Mouse (Mus musculus) CH12.LX (cell line): ENCODE data around the gene Gm44965. TPM values are rescaled to one million over a fixed set of nuclear protein-coding genes. Genes with fewer than 3 reads are reported as not detected.
A peak's percentile ranks its signal among the peaks of the same experiment; 100 is the strongest.

Experiments used
- DNase-seq: peaks from one replicate; pipeline ENCODE4 v3.0.0-alpha.2; 2013; ENCODE audit errors: extremely low read depth
- H3K27ac ChIP-seq: 2 replicates; pipeline ENCODE4 v1.5.1; 2012; ENCODE audit warnings: low read depth, mild to moderate bottlenecking, control low read depth, moderate library complexity; ENCODE audit not compliant: insufficient read depth
- H3K27me3 ChIP-seq: replicated peaks from 2 replicates; pipeline ENCODE3; 2012; ENCODE audit warnings: inconsistent platforms
- H3K36me3 ChIP-seq, 2 experiments: replicated peaks in 1 of 2; 2 replicates each; pipeline versions ENCODE3 to v1.6.1; 2012; ENCODE audit warnings: inconsistent platforms in 1 of 2, low read length in 1 of 2, mild to moderate bottlenecking in 1 of 2, mixed read lengths in 1 of 2, moderate library complexity in 1 of 2; ENCODE audit not compliant: control insufficient read depth in 1 of 2, insufficient read depth in 1 of 2
- H3K4me1 ChIP-seq, 2 experiments: 2 replicates each; pipeline ENCODE4 v1.6.1; 2012; ENCODE audit warnings: inconsistent platforms in 1 of 2, moderate library complexity in 1 of 2; ENCODE audit not compliant: insufficient read depth in 2 of 2, control insufficient read depth in 1 of 2
- H3K4me2 ChIP-seq: 2 replicates; pipeline ENCODE4 v1.6.1; 2012; ENCODE audit warnings: low read depth, mild to moderate bottlenecking, control low read depth; ENCODE audit not compliant: poor library complexity, insufficient read depth, severe bottlenecking
- H3K4me3 ChIP-seq, 3 experiments: fragments of 150-350 bp in 1 of 3; sonication (generic) in 1 of 3; replicated peaks in 1 of 3; 2 replicates each; pipeline versions ENCODE3 to v1.5.1; 2011 to 2012; ENCODE audit warnings: low read depth in 2 of 3, low read length in 2 of 3, mild to moderate bottlenecking in 2 of 3, moderate library complexity in 2 of 3, control low read depth in 1 of 3, improper control_type of control experiment in 1 of 3, inconsistent platforms in 1 of 3, mixed read lengths in 1 of 3; ENCODE audit not compliant: poor library complexity in 1 of 3
- H3K79me2 ChIP-seq: replicated peaks from 2 replicates; pipeline ENCODE4 v1.6.1; 2012; ENCODE audit warnings: mild to moderate bottlenecking, moderate library complexity; ENCODE audit not compliant: control insufficient read depth, poor library complexity, insufficient read depth, severe bottlenecking; ENCODE audit errors: extremely low read depth
- H3K9ac ChIP-seq: 2 replicates; pipeline ENCODE4 v1.6.1; 2012; ENCODE audit warnings: low read depth, mild to moderate bottlenecking, control low read depth, moderate library complexity; ENCODE audit not compliant: insufficient read depth
- H3K9me3 ChIP-seq: replicated peaks from 2 replicates; pipeline ENCODE3; 2012; ENCODE audit warnings: low read length, inconsistent platforms, mixed read lengths
- BHLHE40 ChIP-seq: IDR thresholded peaks from 2 replicates; pipeline ENCODE4 v1.6.1; 2011; ENCODE audit warnings: mild to moderate bottlenecking, low read depth, low read length, improper control_type of control experiment
- CHD2 ChIP-seq: IDR thresholded peaks from 2 replicates; pipeline ENCODE4 v1.6.1; 2011; ENCODE audit warnings: low read length, improper control_type of control experiment
- CTCF ChIP-seq, 2 experiments: IDR thresholded peaks in 1 of 2; conservative IDR thresholded peaks in 1 of 2; 2 replicates each; pipeline ENCODE4 v1.5.1; 2011 to 2012; ENCODE audit warnings: low read depth in 2 of 2, low read length in 2 of 2, improper control_type of control experiment in 1 of 2, inconsistent platforms in 1 of 2, mild to moderate bottlenecking in 1 of 2, moderate library complexity in 1 of 2
- ETS1 ChIP-seq: conservative IDR thresholded peaks from 2 replicates; pipeline ENCODE4 v1.6.1; 2012; ENCODE audit warnings: low read depth, mild to moderate bottlenecking, inconsistent platforms, low read length, improper control_type of control experiment, moderate library complexity
- HCFC1 ChIP-seq: IDR thresholded peaks from 2 replicates; pipeline ENCODE4 v1.6.1; 2012; ENCODE audit warnings: low read depth, mild to moderate bottlenecking, inconsistent platforms, low read length, improper control_type of control experiment
- JUND ChIP-seq: conservative IDR thresholded peaks from 2 replicates; pipeline ENCODE4 v1.6.1; 2011; ENCODE audit warnings: low read depth, low read length, improper control_type of control experiment
- MAFK ChIP-seq: IDR thresholded peaks from 2 replicates; pipeline ENCODE4 v1.6.1; 2011; ENCODE audit warnings: low read length, improper control_type of control experiment; ENCODE audit not compliant: insufficient replicate concordance
- MAZ ChIP-seq: IDR thresholded peaks from 2 replicates; pipeline ENCODE4 v1.6.1; 2012; ENCODE audit warnings: low read depth, mild to moderate bottlenecking, inconsistent platforms, low read length, improper control_type of control experiment, moderate library complexity
- MXI1 ChIP-seq: IDR thresholded peaks from 2 replicates; pipeline ENCODE4 v1.6.1; 2011; ENCODE audit warnings: mild to moderate bottlenecking, low read depth, low read length, improper control_type of control experiment
- SIN3A ChIP-seq: IDR thresholded peaks from 2 replicates; pipeline ENCODE4 v1.6.1; 2012; ENCODE audit warnings: low read length, improper control_type of control experiment, inconsistent platforms
- SMC3 ChIP-seq: IDR thresholded peaks from 2 replicates; pipeline ENCODE4 v1.6.1; 2011; ENCODE audit warnings: low read depth, low read length, improper control_type of control experiment
- USF2 ChIP-seq: conservative IDR thresholded peaks from 2 replicates; pipeline ENCODE4 v1.6.1; 2011; ENCODE audit warnings: low read depth, low read length, improper control_type of control experiment
- ZMIZ1 ChIP-seq: IDR thresholded peaks from 2 replicates; pipeline ENCODE4 v1.6.1; 2012; ENCODE audit warnings: low read depth, mild to moderate bottlenecking, inconsistent platforms, low read length, improper control_type of control experiment
- dilution Hi-C: fragments of 300-500 bp; cut with MboI; formaldehyde crosslinking; loops from 2 replicates; pipeline ENCODE4 v1.14.3; 2020; ENCODE audit warnings: low sequenced_read_pairs; ENCODE audit not compliant: extremely low pct_unique_long_range_greater_than_20kb, extremely low pct_ligation_motif_present
- in situ Hi-C: fragments of 300-500 bp; cut with MboI; formaldehyde crosslinking; loops from 3 replicates; pipeline ENCODE4 v1.14.3; 2019; ENCODE audit warnings: low sequenced_read_pairs, low pct_ligation_motif_present, low pct_unique_long_range_greater_than_20kb, mixed read lengths
- polyA plus RNA-seq: library from polyadenylated mRNA; unstranded; fragments of >175 nt; gene quantifications from 2 replicates; pipeline ENCODE4 v1.2.1, GENCODE M21; 2012; ENCODE audit warnings: low read depth; ENCODE audit not compliant: insufficient read length
- total RNA-seq, 2 experiments: library from RNA; depleted of rRNA; stranded (reverse); fragments of 300-350 nt in 1 of 2; fragments of >200 nt in 1 of 2; gene quantifications; 2 replicates each; pipeline ENCODE4 v1.2.3; 2012 to 2014

Gm44965 gene
- total and polyA plus RNA-seq, 3 experiments: not detected

GRCm38 (mm10) chr6:48546858-48547257 is 46.9 kb upstream of the Gm44965 start:
- Histone ChIP-seq H3K4me2 (no peak overlapping the region), H3K4me3 (no peak overlapping the region), H3K4me1 (no peaks in the 10 kb centered on the region), H3K27me3 (peaks cover 54% of the 10 kb centered on the region), H3K36me3 (no peaks in the 10 kb centered on the region), H3K79me2 (no peaks in the 10 kb centered on the region), H3K9me3 (no peaks in the 10 kb centered on the region), H3K27ac (no peak overlapping the region), H3K9ac (no peak overlapping the region)
- TF ChIP-seq JUND (no peak), ZMIZ1 (no peak), CTCF (conservative IDR thresholded peaks at IDR 0.05 in 1 of 2, IDR thresholded peaks at IDR 0.05 in 1 of 2; ENCODE audit: low read depth in 2 of 2, low read length in 2 of 2) (no peak), BHLHE40 (no peak)
- dilution Hi-C loops: no loop called here
- no peak for DNase-seq
- in situ Hi-C loops: loop anchor here (25.0 kb wide), 1 partner anchor 360 kb away; no protein-coding TSS in a partner anchor

GRCm38 (mm10) chr6:48548314-48548713 is 45.4 kb upstream of the Gm44965 start:
- H3K4me3 ChIP-seq: no peak overlapping the region
- H3K9ac ChIP-seq: no peak overlapping the region
- no peak for TF ChIP-seq CHD2
- TF ChIP-seq HCFC1: no peak
- TF ChIP-seq MAZ: no peak
- no peak for TF ChIP-seq USF2
- TF ChIP-seq MAFK: no peak
- no peak for TF ChIP-seq SMC3
- no peaks in the 10 kb centered on the region for H3K36me3 ChIP-seq
- H3K4me2 ChIP-seq: no peak overlapping the region
- no peaks in the 10 kb centered on the region for H3K9me3 ChIP-seq
- in situ Hi-C loops: loop anchor here (25.0 kb wide), 1 partner anchor 361 kb away; no protein-coding TSS in a partner anchor
- no peaks in the 10 kb centered on the region for H3K4me1 ChIP-seq
- dilution Hi-C loops: no loop called here
- no peaks in the 10 kb centered on the region for H3K79me2 ChIP-seq
- H3K27ac ChIP-seq: no peak overlapping the region
- DNase-seq: no peak
- peaks cover 58% of the 10 kb centered on the region for H3K27me3 ChIP-seq

- Histone ChIP-seq H3K4me2 (no peak overlapping the region), H3K79me2 (no peaks in the 10 kb centered on the region), H3K36me3 (peaks cover 0 to 7% of the 10 kb centered on the region in 2 experiments), H3K9ac (no peak overlapping the region), H3K27me3 (peaks cover 41% of the 10 kb centered on the region), H3K9me3 (no peaks in the 10 kb centered on the region), H3K4me1 (peaks cover 4 to 14% of the 10 kb centered on the region in 2 experiments), H3K4me3 (no peak overlapping the region), H3K27ac (no peak overlapping the region)
- in situ Hi-C loops (no loop called here), dilution Hi-C loops (no loop called here)
- TF ChIP-seq MXI1 (peak; percentile 94), SIN3A (peak; percentile 98), ETS1 (no peak)
- DNase-seq: peak; percentile 73
Measured at GRCm38 (mm10) chr6:48552918-48553317, 40.8 kb upstream of the Gm44965 start.
